Mouse (Mus musculus): Measurements from ENCODE around the gene Anp32b. TPM values are rescaled to one million over a fixed set of nuclear protein-coding genes. Genes with fewer than 3 reads are reported as not detected.
A peak's percentile ranks its signal among the peaks of the same experiment; 100 is the strongest.

Gene Anp32b
- total and polyA plus RNA-seq, 3 experiments, result 41.1 to 547 TPM; not detected in 1

DNA sequence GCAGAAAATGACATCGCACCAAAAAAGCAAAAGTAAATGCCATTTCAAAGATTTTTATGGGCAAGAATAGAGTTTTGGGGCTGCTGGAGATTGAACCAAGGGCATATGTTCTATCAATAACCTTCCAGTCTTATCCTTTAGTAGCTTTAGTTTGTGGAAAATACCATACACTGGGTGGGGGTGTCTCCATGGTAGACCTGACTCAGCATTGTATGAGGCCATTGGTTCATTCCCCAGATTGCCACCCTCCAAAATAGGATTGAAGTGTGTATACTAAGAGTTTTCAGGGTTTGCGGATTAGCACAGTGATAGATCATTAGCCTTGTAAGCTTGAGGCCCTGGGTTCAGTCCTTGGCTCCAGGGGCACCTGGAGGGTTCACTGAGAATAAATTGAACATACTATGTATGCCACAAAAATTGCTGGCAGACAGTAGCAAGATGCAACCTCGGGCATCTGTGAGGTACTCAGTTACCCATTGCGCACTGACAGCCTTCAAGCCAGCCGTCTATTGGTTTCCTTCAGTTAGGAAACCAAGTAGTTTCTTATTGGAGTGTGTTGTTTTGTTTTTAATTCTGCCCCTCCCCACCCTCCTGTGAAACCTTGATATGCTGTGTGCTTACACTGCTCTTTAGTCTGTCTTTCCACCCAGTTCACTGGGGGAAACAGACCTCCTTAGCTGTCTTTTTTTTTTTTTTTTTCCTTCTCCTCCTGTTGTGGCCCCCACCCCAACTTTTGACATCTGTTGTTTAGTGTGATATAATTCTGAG, 3.6 kb downstream of the Anp32b start:
- Histone ChIP-seq H3K9ac (ENCODE audit: control insufficient read depth, low read depth, low read length, poor library complexity, severe bottlenecking) (peak overlapping the region; percentile 98), H3K79me2 (ENCODE audit: control insufficient read depth, insufficient read depth, low read length, poor library complexity) (peaks cover 87% of the 10 kb centered on the region), H3K36me3 (ENCODE audit: control insufficient read depth in 1 of 2, insufficient read depth in 2 of 2, low read length in 2 of 2) (peaks cover 10 to 56% of the 10 kb centered on the region in 2 experiments), H3K9me3 (replicated peaks; ENCODE audit: insufficient read depth, low read length) (no peaks in the 10 kb centered on the region), H3K27ac (ENCODE audit: control insufficient read depth, low read depth, low read length) (peak overlapping the region; percentile 26), H3K27me3 (ENCODE audit: control insufficient read depth in 1 of 2, insufficient read depth in 2 of 2, low read length in 2 of 2) (no peaks in the 10 kb centered on the region), H3K4me3 (ENCODE audit: control insufficient read depth in 1 of 2, insufficient read depth in 1 of 2, low read depth in 2 of 2, low read length in 2 of 2) (peak overlapping the region; percentile 40 to 85), H3K4me1 (ENCODE audit: control insufficient read depth in 1 of 2, insufficient read depth in 2 of 2, low read length in 2 of 2) (peaks cover 27 to 38% of the 10 kb centered on the region in 2 experiments)
- peak; percentile 55 for DNase-seq (ENCODE audit: low read depth, low spot score)
- TF ChIP-seq ZNF384 (IDR thresholded peaks at IDR 0.05; ENCODE audit: low read depth, low read length), result peak; percentile 63
- peak; percentile 45; the same call in 1 of the 2 replicates for TF ChIP-seq SIN3A (IDR thresholded peaks at IDR 0.05; ENCODE audit: low read length)
- TF ChIP-seq CHD1 (IDR thresholded peaks at IDR 0.05; ENCODE audit: low read depth, low read length), result 0 out of 2 replicates have a peak, but pooled peaks have one; percentile 28
- peak; percentile 21; the same call in 1 of the 2 replicates for TF ChIP-seq ZMIZ1 (IDR thresholded peaks at IDR 0.05; ENCODE audit: low read depth, low read length)
- TF ChIP-seq NRF1 (IDR thresholded peaks at IDR 0.05; ENCODE audit: insufficient read depth, low read depth, low read length, poor library complexity, severe bottlenecking), result no peak
- 0 out of 2 replicates have a peak, but pooled peaks have one; percentile 7 for TF ChIP-seq MYC (IDR thresholded peaks at IDR 0.05; ENCODE audit: low read depth, low read length)
- no peak for TF ChIP-seq GABPA (IDR thresholded peaks at IDR 0.05; ENCODE audit: low read depth, low read length)
- TF ChIP-seq MAFK (IDR thresholded peaks at IDR 0.05; ENCODE audit: borderline replicate concordance, low read depth, low read length), result peak; percentile 40; the same call in 1 of the 2 replicates

DNA sequence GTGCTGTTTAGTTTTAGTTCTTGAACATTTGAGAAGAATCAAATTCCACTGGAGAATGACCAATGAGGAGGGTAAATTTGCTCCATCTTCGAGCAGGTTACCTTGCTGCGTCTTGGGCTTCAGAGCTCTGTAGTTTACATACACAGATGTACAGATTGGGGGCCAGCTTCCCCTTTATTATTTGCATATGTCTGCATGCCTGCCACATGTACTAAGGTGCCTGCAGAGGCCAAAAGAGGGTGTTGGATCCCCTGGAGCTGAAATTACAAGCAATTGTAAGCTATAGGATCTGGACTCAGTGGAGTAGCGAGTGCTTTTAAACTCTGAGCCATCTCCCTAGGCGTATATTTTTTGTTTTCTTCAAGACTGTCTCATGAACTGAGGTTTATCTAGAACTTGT, 6.1 kb downstream of the Anp32b start:
- no peak overlapping the region for H3K4me3 ChIP-seq (ENCODE audit: control insufficient read depth in 1 of 2, insufficient read depth in 1 of 2, low read depth in 2 of 2, low read length in 2 of 2)
- peaks cover 93% of the 10 kb centered on the region for H3K79me2 ChIP-seq (ENCODE audit: control insufficient read depth, insufficient read depth, low read length, poor library complexity)
- no peaks in the 10 kb centered on the region for H3K9me3 ChIP-seq (replicated peaks; ENCODE audit: insufficient read depth, low read length)
- no peaks in the 10 kb centered on the region for H3K27me3 ChIP-seq (ENCODE audit: control insufficient read depth in 1 of 2, insufficient read depth in 2 of 2, low read length in 2 of 2)
- TF ChIP-seq MXI1 (IDR thresholded peaks at IDR 0.05; ENCODE audit: low read depth, low read length) (peak; percentile 40; the same call in 1 of the 2 replicates), USF2 (IDR thresholded peaks at IDR 0.05; ENCODE audit: borderline replicate concordance in 1 of 2, insufficient read depth in 1 of 2, low read depth in 1 of 2, low read length in 2 of 2) (no peak), ZKSCAN1 (IDR thresholded peaks at IDR 0.05; ENCODE audit: low read depth, low read length) (no peak), RCOR1 (IDR thresholded peaks at IDR 0.05; ENCODE audit: low read depth, low read length) (no peak)
- peaks cover 19 to 30% of the 10 kb centered on the region in 2 experiments for H3K4me1 ChIP-seq (ENCODE audit: control insufficient read depth in 1 of 2, insufficient read depth in 2 of 2, low read length in 2 of 2)
- peak; percentile 61 for DNase-seq (ENCODE audit: low read depth, low spot score)
- H3K36me3 ChIP-seq (ENCODE audit: control insufficient read depth in 1 of 2, insufficient read depth in 2 of 2, low read length in 2 of 2), result peaks cover 27 to 45% of the 10 kb centered on the region in 2 experiments
- no peak overlapping the region for H3K9ac ChIP-seq (ENCODE audit: control insufficient read depth, low read depth, low read length, poor library complexity, severe bottlenecking)
- H3K27ac ChIP-seq (ENCODE audit: control insufficient read depth, low read depth, low read length), result no peak overlapping the region
